Mouse (Mus musculus): ENCODE results near the gene Cdc42. TPM values are rescaled to one million over a fixed set of nuclear protein-coding genes. Genes with fewer than 3 reads are reported as not detected.

The Cdc42 gene
- polyA plus RNA-seq (2012; rRNA removed): 27.0 and 35.4 TPM in 2 replicates

DNA sequence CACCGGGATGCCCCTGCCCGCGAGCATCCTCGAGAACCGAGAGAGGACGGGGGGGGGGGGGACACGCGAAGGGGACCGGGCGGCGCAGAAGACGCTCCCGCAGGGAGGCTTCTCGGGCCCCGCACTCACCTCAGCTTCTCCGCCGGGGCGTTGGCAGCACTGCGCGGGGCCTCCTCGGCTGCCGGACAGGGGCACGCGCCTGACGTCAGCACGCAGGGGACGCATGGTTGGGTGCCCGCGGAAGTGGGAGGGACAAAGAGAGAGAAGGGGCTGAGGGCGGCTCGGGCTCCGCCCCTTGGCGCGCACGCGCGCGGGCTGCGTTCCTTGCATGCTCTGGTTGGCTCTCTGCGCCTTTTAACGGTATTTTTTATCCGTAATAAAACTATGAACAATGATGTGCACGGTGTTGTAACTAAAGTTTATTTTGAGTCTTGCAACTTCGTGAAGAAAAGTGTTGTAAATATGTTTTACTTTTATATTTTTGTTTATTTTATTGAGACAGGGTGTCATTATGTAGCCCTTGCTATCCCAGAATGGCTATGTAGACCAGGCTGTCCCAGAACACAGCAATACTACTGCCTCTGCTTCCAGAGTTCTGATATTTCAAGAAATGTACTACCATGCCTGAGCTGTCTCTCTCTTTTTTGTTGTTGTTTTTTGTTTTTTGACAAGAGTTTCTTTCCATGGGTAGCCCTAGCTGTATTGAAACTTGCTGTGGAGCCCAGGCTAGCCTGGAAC, at the start of gene Cdc42:
Gene Cdc42 (minus strand): TSS at position 204 of the 738 bp plus-strand sequence.
- H3K36me3 ChIP-seq (ENCODE audit: control insufficient read depth, insufficient read depth, low read length): no peaks in the 10 kb centered on the region
- peaks cover 11% of the 10 kb centered on the region for H3K4me1 ChIP-seq (ENCODE audit: control insufficient read depth, insufficient read depth, low read length)
- H3K4me3 ChIP-seq (ENCODE audit: control insufficient read depth, low read depth, low read length): peak within 1 kb of the TSS; percentile 94
- TF ChIP-seq POLR2A (IDR thresholded peaks at IDR 0.05; ENCODE audit: control insufficient read depth, low read depth, low read length): peak; percentile 95
- TF ChIP-seq CTCF (IDR thresholded peaks at IDR 0.05; ENCODE audit: control insufficient read depth, insufficient read depth, insufficient replicate concordance, low read depth, low read length): no peak; the same call in 1 of the 2 replicates
- H3K27ac ChIP-seq (ENCODE audit: control insufficient read depth, insufficient read depth, low read depth, low read length): peak within 1 kb of the TSS; percentile 86
- no peaks in the 10 kb centered on the region for H3K27me3 ChIP-seq (ENCODE audit: control insufficient read depth, insufficient read depth, low read length)

DNA sequence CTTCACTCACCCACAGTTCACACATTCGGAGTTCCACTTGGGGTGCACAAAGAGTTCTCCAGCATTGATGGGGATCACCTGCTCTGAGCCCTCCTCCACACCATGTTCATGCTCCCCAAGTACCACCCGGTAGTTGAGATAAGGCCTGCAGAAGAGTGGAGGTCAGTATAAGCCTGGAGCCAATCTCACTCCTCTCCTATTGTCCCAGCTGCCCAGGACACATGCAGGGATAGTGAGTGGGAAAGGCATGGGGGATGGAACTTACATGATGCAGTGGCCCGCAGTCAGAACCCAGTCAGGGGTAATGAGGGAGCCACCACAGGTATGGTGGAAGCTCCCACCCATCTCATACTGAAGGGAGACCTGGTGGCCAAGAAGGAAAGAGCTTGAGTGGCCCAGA, 48.1 kb upstream of the Cdc42 start:
- no peaks in the 10 kb centered on the region for H3K27me3 ChIP-seq (ENCODE audit: control insufficient read depth, insufficient read depth, low read length)
- H3K36me3 ChIP-seq (ENCODE audit: control insufficient read depth, insufficient read depth, low read length): no peaks in the 10 kb centered on the region
- TF ChIP-seq CTCF (IDR thresholded peaks at IDR 0.05; ENCODE audit: control insufficient read depth, insufficient read depth, insufficient replicate concordance, low read depth, low read length) (no peak), POLR2A (IDR thresholded peaks at IDR 0.05; ENCODE audit: control insufficient read depth, low read depth, low read length) (no peak)
- no peaks in the 10 kb centered on the region for H3K4me1 ChIP-seq (ENCODE audit: control insufficient read depth, insufficient read depth, low read length)
- H3K27ac ChIP-seq (ENCODE audit: control insufficient read depth, insufficient read depth, low read depth, low read length): no peak overlapping the region
- H3K4me3 ChIP-seq (ENCODE audit: control insufficient read depth, low read depth, low read length): no peak overlapping the region

- Histone ChIP-seq H3K27me3 (ENCODE audit: control insufficient read depth, insufficient read depth, low read length) (no peaks in the 10 kb centered on the region), H3K27ac (ENCODE audit: control insufficient read depth, insufficient read depth, low read depth, low read length) (0 out of 2 replicates have a peak overlapping the region, but pooled peaks have one; percentile 21), H3K36me3 (ENCODE audit: control insufficient read depth, insufficient read depth, low read length) (no peaks in the 10 kb centered on the region), H3K4me1 (ENCODE audit: control insufficient read depth, insufficient read depth, low read length) (peaks cover 15% of the 10 kb centered on the region), H3K4me3 (ENCODE audit: control insufficient read depth, low read depth, low read length) (no peak overlapping the region)
- TF ChIP-seq POLR2A (IDR thresholded peaks at IDR 0.05; ENCODE audit: control insufficient read depth, low read depth, low read length) (no peak), CTCF (IDR thresholded peaks at IDR 0.05; ENCODE audit: control insufficient read depth, insufficient read depth, insufficient replicate concordance, low read depth, low read length) (no peak)
Observed at GRCm38 (mm10) chr4:137396641-137397525, 39.4 kb upstream of the Cdc42 start.

GRCm38 (mm10) chr4:137393378-137394135, 36.0 kb upstream of the Cdc42 start:
- Histone ChIP-seq H3K27me3 (ENCODE audit: control insufficient read depth, insufficient read depth, low read length) (no peaks in the 10 kb centered on the region), H3K36me3 (ENCODE audit: control insufficient read depth, insufficient read depth, low read length) (no peaks in the 10 kb centered on the region), H3K4me1 (ENCODE audit: control insufficient read depth, insufficient read depth, low read length) (peaks cover 21% of the 10 kb centered on the region), H3K4me3 (ENCODE audit: control insufficient read depth, low read depth, low read length) (peak overlapping the region; percentile 56), H3K27ac (ENCODE audit: control insufficient read depth, insufficient read depth, low read depth, low read length) (peak overlapping the region; percentile 93)
- TF ChIP-seq POLR2A (IDR thresholded peaks at IDR 0.05; ENCODE audit: control insufficient read depth, low read depth, low read length) (no peak), CTCF (IDR thresholded peaks at IDR 0.05; ENCODE audit: control insufficient read depth, insufficient read depth, insufficient replicate concordance, low read depth, low read length) (no peak)

DNA sequence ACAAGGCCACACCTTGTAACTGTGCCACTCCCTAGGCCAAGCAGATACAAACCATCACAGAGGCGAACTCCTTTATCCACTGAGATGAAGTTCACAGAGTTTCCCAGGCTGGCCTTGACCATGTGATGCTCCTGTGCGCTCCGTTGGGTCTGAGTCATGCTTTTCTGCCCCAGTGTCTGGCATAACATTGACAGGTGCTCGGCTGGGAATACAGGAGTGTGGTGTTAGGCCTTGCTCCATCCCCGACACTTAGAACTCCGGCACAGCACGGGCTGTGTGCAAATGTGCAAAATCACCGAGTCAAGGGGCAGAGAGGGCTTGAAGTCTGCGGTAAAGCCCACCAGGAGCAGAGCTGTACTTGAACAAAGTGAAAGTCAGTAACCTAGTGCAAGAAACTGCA, 35.4 kb upstream of the Cdc42 start:
- Histone ChIP-seq H3K27ac (ENCODE audit: control insufficient read depth, insufficient read depth, low read depth, low read length) (peak overlapping the region; percentile 93), H3K36me3 (ENCODE audit: control insufficient read depth, insufficient read depth, low read length) (no peaks in the 10 kb centered on the region), H3K27me3 (ENCODE audit: control insufficient read depth, insufficient read depth, low read length) (no peaks in the 10 kb centered on the region), H3K4me3 (ENCODE audit: control insufficient read depth, low read depth, low read length) (peak overlapping the region; percentile 46), H3K4me1 (ENCODE audit: control insufficient read depth, insufficient read depth, low read length) (peaks cover 21% of the 10 kb centered on the region)
- TF ChIP-seq POLR2A (IDR thresholded peaks at IDR 0.05; ENCODE audit: control insufficient read depth, low read depth, low read length): no peak
- TF ChIP-seq CTCF (IDR thresholded peaks at IDR 0.05; ENCODE audit: control insufficient read depth, insufficient read depth, insufficient replicate concordance, low read depth, low read length): no peak

GRCm38 (mm10) chr4:137391287-137391686, 33.8 kb upstream of the Cdc42 start:
- no peak overlapping the region for H3K27ac ChIP-seq (ENCODE audit: control insufficient read depth, insufficient read depth, low read depth, low read length)
- no peak for TF ChIP-seq CTCF (IDR thresholded peaks at IDR 0.05; ENCODE audit: control insufficient read depth, insufficient read depth, insufficient replicate concordance, low read depth, low read length)
- TF ChIP-seq POLR2A (IDR thresholded peaks at IDR 0.05; ENCODE audit: control insufficient read depth, low read depth, low read length): no peak
- no peaks in the 10 kb centered on the region for H3K36me3 ChIP-seq (ENCODE audit: control insufficient read depth, insufficient read depth, low read length)
- no peak overlapping the region for H3K4me3 ChIP-seq (ENCODE audit: control insufficient read depth, low read depth, low read length)
- H3K27me3 ChIP-seq (ENCODE audit: control insufficient read depth, insufficient read depth, low read length): no peaks in the 10 kb centered on the region
- H3K4me1 ChIP-seq (ENCODE audit: control insufficient read depth, insufficient read depth, low read length): peaks cover 17% of the 10 kb centered on the region

Measured in testis, adult 2 months (tissue).